Mouse (Mus musculus) cortical plate, adult 2 months (tissue): ENCODE measurements around the gene Nudt19.

Source experiments
- CTCF ChIP-seq: fragments of 200-500 bp; IDR thresholded peaks from 2 replicates; pipeline ENCODE4 v1.5.1; 2011; ENCODE audit warnings: mild to moderate bottlenecking, control low read depth, low read length; ENCODE audit not compliant: insufficient read depth; ENCODE audit errors: extremely low read depth
- POLR2A ChIP-seq: fragments of 200-500 bp; IDR thresholded peaks from 2 replicates; pipeline ENCODE4 v1.6.1; 2011; ENCODE audit warnings: mild to moderate bottlenecking, low read length, control low read depth; ENCODE audit not compliant: insufficient read depth; ENCODE audit errors: extremely low read depth

- TF ChIP-seq CTCF (no peak), POLR2A (no peak)
These were observed 26.1 kb downstream of the Nudt19 start for GRCm38 (mm10) chr7:35530026-35530425.
